Mouse (Mus musculus): ENCODE data around the gene Eif4e1b. TPM values are rescaled to one million over a fixed set of nuclear protein-coding genes. Genes with fewer than 3 reads are reported as not detected.

The Eif4e1b gene
- polyA plus RNA-seq, 1 experiment from 2014 or later, result not detected

GRCm38 (mm10) chr13:54837471-54837889, 53.7 kb downstream of the Eif4e1b start:
- WGBS, result 22% methylated on average over 9 of the region's 9 CpGs
- no peaks in the 10 kb centered on the region for H3K36me3 ChIP-seq (replicated peaks)
- no peaks in the 10 kb centered on the region for H3K9me3 ChIP-seq
- no peak overlapping the region for H3K4me2 ChIP-seq
- no peak overlapping the region for H3K4me3 ChIP-seq
- ATAC-seq (replicated peaks), result no peak
- H3K27ac ChIP-seq, result no peak overlapping the region
- no peaks in the 10 kb centered on the region for H3K27me3 ChIP-seq (replicated peaks)
- H3K4me1 ChIP-seq, result peaks cover 19% of the 10 kb centered on the region; the same call in 1 of the 2 replicates
- no peak overlapping the region for H3K9ac ChIP-seq

Other genes starting within 250 kb of the Eif4e1b start
- gene 4833439L19Rik, start 218.6 kb upstream of the Eif4e1b start, polyA plus RNA-seq (2015; fragmentation: Nextera tagmentation; extraction: Ambion mirVana), result 271 and 282 TPM in 2 replicates
- gene Arl10, start 209.0 kb upstream of the Eif4e1b start, polyA plus RNA-seq (2015; fragmentation: Nextera tagmentation; extraction: Ambion mirVana), result 116 and 121 TPM in 2 replicates
- gene Nop16, start 193.9 kb upstream of the Eif4e1b start, polyA plus RNA-seq (2015; fragmentation: Nextera tagmentation; extraction: Ambion mirVana), result 56.9 and 59.3 TPM in 2 replicates
- 229 and 232 TPM in 2 replicates for gene Higd2a, start 193.8 kb upstream of the Eif4e1b start, polyA plus RNA-seq (2015; fragmentation: Nextera tagmentation; extraction: Ambion mirVana)
- gene Cltb, start 172.7 kb upstream of the Eif4e1b start, polyA plus RNA-seq (2015; fragmentation: Nextera tagmentation; extraction: Ambion mirVana), result 200 and 201 TPM in 2 replicates
- gene Faf2, start 162.2 kb upstream of the Eif4e1b start, polyA plus RNA-seq (2015; fragmentation: Nextera tagmentation; extraction: Ambion mirVana), result 64.6 and 70.2 TPM in 2 replicates
- gene Rnf44, start 90.1 kb upstream of the Eif4e1b start, polyA plus RNA-seq (2015; fragmentation: Nextera tagmentation; extraction: Ambion mirVana), result 92.2 and 97.3 TPM in 2 replicates
- 0.15 and 0.30 TPM in 2 replicates for gene Cdhr2, start 82.5 kb upstream of the Eif4e1b start, polyA plus RNA-seq (2015; fragmentation: Nextera tagmentation; extraction: Ambion mirVana)
- 26.0 and 32.7 TPM in 2 replicates for gene Gprin1, start 34.1 kb upstream of the Eif4e1b start, polyA plus RNA-seq (2015; fragmentation: Nextera tagmentation; extraction: Ambion mirVana)
- gene Sncb, start 17.4 kb upstream of the Eif4e1b start, polyA plus RNA-seq (2015; fragmentation: Nextera tagmentation; extraction: Ambion mirVana), result 56.0 and 56.4 TPM in 2 replicates
- gene Tspan17, start 5.4 kb downstream of the Eif4e1b start, polyA plus RNA-seq (2015; fragmentation: Nextera tagmentation; extraction: Ambion mirVana), result 49.3 and 54.0 TPM in 2 replicates
- 15.7 and 16.1 TPM in 2 replicates for gene Unc5a, start 165.4 kb downstream of the Eif4e1b start, polyA plus RNA-seq (2015; fragmentation: Nextera tagmentation; extraction: Ambion mirVana)
- gene Hk3, start 237.4 kb downstream of the Eif4e1b start, polyA plus RNA-seq (2015; fragmentation: Nextera tagmentation; extraction: Ambion mirVana), result 1.3 and 1.4 TPM in 2 replicates

Data from midbrain, embryonic 15.5 days (tissue).